Mouse (Mus musculus) hindbrain, embryonic 16.5 days (tissue): ENCODE measurements around the gene Polr2c. TPM values are rescaled to one million over a fixed set of nuclear protein-coding genes. Genes with fewer than 3 reads are reported as not detected.

Source experiments
- polyA plus RNA-seq: library from polyadenylated mRNA; unstranded; fragments of >200 nt; fragmentation: Nextera tagmentation; extraction: Ambion mirVana; gene quantifications from 2 replicates; pipeline ENCODE4 v1.2.1, GENCODE M21; 2015

The Polr2c gene
- polyA plus RNA-seq, 1 experiment from 2014 or later: 119 TPM

Other genes with a start within 250 kb of the Polr2c start
- gene Arl2bp, start 190.8 kb upstream of the Polr2c start, polyA plus RNA-seq: 179 and 191 TPM in 2 replicates
- gene Pllp, start 161.2 kb upstream of the Polr2c start, polyA plus RNA-seq: 3.5 and 8.1 TPM in 2 replicates
- gene Ccl22, start 111.9 kb upstream of the Polr2c start, polyA plus RNA-seq: not detected in 2 replicates
- gene Cx3cl1, start 85.4 kb upstream of the Polr2c start, polyA plus RNA-seq: 61.2 and 62.0 TPM in 2 replicates
- 0.79 and 0.80 TPM in 2 replicates for gene Ccl17, start 47.0 kb upstream of the Polr2c start, polyA plus RNA-seq
- gene Coq9, start 19.1 kb upstream of the Polr2c start, polyA plus RNA-seq: 67.7 and 69.8 TPM in 2 replicates
- 190 and 191 TPM in 2 replicates for gene Ciapin1, start 19.1 kb upstream of the Polr2c start, polyA plus RNA-seq
- 91.1 and 95.5 TPM in 2 replicates for gene Dok4, start 18.9 kb downstream of the Polr2c start, polyA plus RNA-seq
- gene Ccdc102a, start 60.6 kb downstream of the Polr2c start, polyA plus RNA-seq: 5.7 and 6.9 TPM in 2 replicates
- 0.05 and 0.09 TPM in 2 replicates for gene Adgrg5, start 66.2 kb downstream of the Polr2c start, polyA plus RNA-seq
- gene Adgrg1, start 117.3 kb downstream of the Polr2c start, polyA plus RNA-seq: 112 and 135 TPM in 2 replicates
- gene Adgrg3, start 160.2 kb downstream of the Polr2c start, polyA plus RNA-seq: 1.2 and 1.3 TPM in 2 replicates
- gene Drc7, start 197.7 kb downstream of the Polr2c start, polyA plus RNA-seq: 3.1 and 3.2 TPM in 2 replicates
- 47.0 and 48.4 TPM in 2 replicates for gene Katnb1, start 223.7 kb downstream of the Polr2c start, polyA plus RNA-seq